Mouse (Mus musculus) B cell, adult 2 months (primary cell): ENCODE measurements at regions not wholly inside any gene's neighbourhood (a gene's known extent, or its start where the extent isn't known, plus 50 kb on each side); places are given as distances from the start of the nearest gene placed in this dataset.
A peak's percentile ranks its signal among the peaks of the same experiment; 100 is the strongest.
"Not testable (repeated sequence)": the region's sequence is repeated elsewhere in the genome, so short reads cannot be mapped to it uniquely, and the experiment has no call there.

Experiments used
- DNase-seq, 2 experiments: peaks; one replicate each; pipeline ENCODE4 v3.0.0; 2022

DNA sequence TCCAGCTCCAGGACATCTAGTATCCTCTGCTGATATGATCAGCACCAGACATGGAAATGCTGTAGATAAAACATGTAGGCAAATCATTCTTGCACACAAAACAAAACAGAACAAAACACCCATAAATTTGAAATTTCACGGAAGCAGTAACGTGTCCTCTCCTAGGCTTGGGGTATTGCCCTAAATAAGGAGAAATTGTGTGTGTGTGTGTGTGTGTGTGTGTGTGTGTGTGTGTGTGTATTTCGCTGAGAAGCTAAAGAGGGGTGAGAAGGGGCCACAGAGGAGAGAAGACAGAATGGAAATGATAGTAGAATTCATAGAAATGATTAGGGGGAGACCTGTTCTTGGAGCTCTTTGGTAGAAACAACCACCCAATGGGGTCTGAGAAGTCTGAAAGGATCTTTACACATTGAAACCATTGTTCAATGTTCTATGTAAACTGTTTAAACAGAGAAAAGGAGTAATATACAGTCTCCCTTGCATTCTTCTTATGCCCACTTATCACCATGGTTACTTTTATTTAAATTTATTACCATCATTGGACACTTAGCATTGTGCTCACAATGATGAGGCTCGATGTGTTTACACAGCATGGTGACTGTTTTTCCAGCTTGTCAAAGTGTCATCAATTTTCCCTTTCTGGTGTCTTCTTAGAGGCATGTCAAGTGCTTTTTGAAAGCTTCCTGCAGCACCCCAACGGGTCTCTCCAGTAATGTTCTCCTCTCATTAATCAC, 317.3 kb upstream of the 4933412E24Rik start:
- DNase-seq, result no peak

DNA sequence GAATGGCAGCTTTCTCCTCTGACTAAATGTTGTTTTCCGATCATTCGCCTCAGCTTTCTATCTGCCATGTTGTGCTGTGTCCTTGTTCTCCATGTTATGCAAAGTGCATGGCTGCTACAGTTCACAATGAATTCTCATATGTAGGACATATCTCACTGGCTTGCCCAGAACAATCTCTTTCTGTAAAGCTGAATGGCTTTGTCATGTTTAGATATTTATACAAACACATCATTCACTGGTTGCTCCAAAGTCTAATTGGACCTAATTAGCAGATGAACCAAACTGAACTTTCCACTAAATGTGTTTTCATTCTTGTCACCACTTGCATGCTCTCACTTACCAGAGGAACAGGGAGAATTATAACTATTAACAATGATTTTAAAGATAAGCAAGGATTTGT, 301.2 kb upstream of the 4933412E24Rik start:
- DNase-seq, result no peak

DNA sequence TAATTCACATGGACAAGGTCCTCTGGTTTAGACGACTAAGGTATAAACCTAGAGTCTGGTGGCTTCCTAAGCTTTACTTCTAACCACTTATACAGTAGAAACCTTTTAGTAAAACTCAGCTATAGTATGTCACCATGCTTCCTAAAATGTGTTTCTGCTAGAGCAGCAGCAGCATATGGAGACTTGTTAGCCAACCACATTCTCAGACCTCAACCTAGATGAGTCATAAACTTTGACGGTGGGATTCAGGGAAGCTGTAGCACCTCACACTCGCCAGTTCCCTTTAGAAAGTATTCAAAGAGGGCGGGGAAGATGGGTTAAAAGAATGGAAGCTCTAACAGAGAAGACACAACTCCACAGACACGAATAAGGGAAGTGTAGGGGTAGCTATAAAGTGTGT, 298.8 kb upstream of the 4933412E24Rik start:
- no peak for DNase-seq

DNA sequence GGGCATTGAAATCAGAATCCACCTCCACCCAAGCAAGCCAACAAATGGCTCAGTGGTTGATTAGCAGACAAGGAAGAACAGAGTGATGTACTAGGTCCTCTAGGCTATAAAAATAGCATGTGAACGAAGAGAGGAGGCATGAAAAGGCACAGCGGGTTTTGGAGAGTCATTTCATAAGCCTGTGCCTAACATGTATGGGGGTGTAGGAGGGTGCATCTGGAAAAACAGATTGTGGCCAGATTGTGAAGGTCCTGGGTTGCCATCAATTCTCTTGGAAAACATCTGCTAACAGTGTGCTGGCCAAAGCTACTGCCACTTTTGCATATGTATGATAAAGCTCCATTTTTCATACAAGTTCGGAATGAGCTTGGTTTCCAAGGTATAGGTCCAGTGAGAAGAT, 293.5 kb upstream of the 4933412E24Rik start:
- DNase-seq, result no peak

DNA sequence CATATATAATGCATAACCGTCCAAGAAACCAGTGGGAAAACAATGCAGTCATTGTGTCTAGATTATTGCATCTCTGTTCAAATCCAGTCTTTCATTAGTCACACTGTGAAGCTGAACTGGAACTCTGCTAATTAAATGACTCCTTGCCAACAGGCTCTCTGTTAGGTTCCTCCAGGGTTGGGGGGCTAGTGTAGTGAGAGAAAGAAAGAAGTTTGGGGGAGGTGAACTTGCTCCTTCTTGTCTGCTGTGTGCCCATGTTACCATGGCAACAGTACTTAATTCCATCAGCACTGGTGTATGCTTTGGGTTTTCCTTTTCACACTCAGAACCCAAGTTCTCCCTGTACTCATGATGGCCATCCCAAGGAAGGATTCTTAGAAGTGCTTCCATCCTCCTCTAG, 292.6 kb upstream of the 4933412E24Rik start:
- no peak for DNase-seq

DNA sequence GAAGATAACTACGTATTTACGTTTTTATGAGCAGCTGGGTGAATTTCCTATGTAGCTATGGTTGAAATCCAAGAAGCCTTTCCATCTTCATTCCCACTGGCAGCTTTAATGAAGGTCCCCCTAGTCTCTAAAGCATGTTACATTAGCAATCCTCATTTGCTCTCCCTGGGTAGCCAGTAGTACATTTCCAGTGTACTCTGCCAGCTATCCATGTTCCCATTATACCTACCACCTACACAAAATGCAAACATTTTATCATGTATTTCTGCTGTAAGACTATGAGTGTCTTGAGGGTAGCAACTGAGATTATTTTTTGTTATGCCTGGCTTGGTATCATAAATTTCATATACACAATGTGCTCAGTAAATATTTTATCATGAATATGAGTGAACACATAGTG, 291.7 kb upstream of the 4933412E24Rik start:
- DNase-seq, result no peak

DNA sequence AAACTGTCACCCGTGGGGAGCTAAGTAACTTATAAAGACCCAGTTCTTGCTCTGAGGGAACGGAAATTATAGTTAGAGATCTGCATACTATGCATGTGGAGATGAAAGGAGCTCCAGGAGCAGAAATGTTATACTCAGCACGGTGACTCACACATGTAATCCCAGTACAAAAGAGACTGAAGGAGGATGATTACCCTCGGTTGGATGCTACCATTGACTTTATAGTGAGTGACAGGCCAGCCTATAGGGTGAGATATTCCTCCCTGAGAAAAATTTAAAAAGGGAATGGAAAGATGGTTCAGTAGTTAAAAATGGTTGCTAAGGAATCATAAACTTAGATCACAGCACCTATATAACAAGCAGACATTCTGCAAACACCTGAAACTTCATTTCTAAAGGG, 287.1 kb upstream of the 4933412E24Rik start:
- no peak for DNase-seq

DNA sequence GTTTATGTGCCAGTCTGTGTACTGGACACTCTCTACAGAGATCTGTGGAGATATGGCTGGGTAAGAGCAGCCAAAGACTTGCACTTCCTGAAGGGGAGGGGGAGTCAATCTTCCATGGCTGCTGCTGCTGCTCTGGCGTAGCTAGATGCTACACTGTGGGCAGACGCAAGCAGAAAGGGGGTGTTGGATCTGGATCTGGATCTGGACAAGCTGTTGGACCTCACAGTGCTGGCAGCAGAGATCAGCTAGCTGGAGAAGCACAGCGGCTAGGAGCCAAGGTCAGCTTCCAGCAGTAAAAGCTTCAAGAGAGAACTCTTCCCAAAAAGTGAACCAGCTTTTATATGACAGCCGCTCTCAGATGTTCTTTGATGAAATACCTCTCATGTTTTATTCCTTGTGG, 285.5 kb upstream of the 4933412E24Rik start:
- DNase-seq, result no peak

DNA sequence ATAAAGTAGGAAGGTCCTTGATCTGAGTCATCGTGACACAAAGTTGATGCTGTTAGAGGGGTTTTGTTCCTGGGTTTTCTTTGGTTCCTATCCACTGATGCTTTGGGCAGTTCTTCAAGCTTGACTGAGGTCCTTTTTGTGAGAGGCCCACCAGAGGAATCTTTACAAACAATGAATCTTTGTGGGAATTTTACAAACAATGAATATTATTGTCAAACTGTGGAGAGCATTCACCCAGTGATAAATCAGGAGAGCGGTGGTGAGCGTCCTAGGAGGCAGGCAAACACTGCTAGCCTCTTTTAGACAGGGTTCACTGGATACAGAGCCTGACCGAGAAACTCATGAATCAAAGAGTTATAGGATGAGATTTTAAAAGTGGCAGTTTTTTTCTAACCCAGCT, 268.9 kb upstream of the 4933412E24Rik start:
- no peak for DNase-seq

DNA sequence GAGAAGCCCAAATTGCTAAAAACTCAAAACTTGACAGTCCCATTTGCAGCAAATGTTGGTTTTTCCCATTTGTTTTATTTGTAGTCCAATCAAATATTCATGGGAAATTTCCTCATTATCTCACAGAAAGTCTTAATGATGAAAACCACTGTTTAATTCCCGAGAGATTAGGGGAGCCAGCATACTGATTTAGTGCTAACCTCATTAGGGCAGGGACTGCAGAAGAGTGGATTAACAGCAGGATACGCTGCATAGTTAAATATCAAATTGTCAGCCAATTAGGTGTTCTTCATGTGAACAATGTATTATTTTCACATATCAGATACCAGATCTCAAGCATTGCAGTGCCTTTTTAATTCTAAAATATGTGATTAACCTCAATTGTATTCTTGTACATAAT, 264.0 kb upstream of the 4933412E24Rik start:
- DNase-seq, result no peak

DNA sequence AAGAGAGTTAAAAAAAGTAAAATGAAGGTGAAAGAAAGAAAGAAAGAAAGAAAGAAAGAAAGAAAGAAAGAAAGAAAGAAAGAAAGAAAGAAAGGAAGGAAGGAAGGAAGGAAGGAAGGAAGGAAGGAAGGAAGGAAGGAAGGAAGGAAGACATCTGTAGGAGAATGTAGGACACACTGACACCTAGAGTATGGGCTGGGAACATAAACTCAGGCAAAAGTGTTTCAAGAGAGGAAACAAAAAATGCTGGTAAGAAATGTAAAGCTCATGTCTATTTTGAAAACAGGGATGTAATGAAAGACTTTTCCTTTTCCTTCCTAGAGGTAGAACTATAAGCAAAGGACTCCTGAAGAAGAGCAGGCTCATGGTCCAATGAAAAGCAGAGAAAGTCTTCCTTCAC, 237.2 kb upstream of the 4933412E24Rik start:
- not testable (repeated sequence) for DNase-seq

DNA sequence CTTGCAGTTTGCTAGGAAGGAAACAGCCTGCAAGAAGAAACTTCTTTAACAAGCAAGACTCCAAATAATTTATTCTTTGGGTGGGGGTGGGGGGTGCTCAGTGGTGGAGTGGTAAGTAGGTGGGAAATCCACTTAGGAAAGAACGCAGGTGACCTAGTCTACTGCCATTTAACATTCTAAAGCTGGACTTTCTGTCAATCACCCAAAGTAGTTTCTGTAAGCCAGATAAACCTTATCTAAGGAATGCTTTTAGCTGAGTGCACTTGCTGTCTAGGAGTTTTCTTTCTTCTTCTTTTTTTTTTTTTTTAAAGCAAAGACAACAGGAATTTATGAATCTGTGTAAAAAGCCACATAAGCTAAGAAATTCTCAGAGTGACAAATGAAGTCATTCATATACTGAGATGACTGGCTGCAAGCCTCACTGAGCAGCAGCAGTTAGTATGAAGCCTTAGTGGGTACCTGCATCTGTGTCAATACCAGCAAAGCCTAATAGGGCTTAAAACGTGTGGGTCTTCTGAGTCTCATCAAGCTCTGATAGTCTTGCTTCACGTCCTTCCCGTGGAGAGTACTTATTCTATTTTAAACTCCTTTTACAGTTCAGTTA, 210.0 kb upstream of the 4933412E24Rik start:
- no peak for DNase-seq

DNA sequence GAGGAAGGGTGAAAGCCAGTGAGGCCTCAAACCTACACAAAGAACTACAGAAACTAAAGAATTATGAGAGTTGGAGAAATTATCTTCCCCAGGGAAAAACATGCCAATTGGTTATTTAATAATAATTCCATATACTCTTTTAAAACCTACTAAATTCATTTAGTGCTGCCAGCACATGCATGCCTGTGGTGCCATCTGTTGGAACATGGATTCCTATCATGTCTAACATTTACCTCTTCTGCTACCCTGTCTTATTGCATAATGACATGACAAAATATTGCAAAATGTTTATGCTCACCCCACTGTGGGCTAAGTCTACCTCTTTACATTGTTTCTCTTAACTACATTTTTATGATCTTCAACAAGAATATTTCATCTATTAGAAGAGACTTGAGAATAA, 178.7 kb upstream of the 4933412E24Rik start:
- DNase-seq, result peak in 1 of 2 experiments; percentile 2

DNA sequence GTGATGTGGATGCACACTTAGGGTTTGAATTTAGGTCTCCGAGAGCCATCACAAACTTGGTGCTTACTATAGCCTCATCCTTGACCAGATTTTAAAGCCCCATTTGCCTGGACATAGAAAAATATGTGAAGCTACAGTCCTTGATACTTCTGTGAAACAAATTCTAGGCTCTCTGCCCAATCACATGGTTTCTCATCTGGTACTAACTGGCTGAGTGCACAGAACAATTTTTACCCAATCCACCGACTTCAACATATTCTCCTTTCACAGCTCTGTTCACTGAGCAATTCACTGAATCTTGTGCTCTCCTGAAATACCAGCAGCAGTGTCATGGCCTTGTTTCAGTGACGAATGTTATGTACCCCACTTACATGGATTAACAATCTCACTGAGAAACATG, 176.7 kb upstream of the 4933412E24Rik start:
- no peak for DNase-seq

DNA sequence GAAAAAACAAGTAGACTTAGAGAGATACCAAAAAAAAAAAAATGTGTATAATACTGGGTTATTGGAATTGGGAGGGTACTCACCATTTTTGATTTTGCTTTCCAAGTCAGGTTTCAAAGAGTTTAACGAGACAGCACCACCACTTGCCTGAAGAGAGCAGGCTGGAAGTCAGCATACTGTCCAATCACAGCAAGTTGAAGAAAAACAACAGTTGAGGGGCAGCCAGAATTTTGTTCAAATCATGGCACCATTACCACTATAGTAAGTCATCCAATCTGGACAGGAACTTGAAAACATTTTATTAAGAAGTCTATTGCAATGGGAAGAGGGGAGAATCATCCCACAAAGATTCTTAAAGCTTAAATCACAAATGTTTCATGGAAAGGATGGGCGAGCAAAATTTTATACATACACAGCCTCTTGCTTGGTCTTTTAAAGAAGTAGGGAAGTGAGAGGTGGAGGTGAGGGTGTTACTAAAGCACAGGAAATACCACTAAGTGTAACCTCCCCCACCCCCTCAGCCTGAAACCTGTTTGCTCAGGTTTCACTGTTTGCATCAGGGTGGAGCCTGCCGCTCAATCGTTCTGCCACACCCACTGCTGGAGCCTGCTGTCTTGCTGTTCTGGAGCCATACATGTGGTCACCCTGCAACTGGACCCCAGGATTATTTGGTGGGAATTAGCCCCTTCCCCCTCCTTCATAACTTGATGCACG, 170.7 kb upstream of the 4933412E24Rik start:
- DNase-seq, result peak in 1 of 2 experiments; percentile 6

DNA sequence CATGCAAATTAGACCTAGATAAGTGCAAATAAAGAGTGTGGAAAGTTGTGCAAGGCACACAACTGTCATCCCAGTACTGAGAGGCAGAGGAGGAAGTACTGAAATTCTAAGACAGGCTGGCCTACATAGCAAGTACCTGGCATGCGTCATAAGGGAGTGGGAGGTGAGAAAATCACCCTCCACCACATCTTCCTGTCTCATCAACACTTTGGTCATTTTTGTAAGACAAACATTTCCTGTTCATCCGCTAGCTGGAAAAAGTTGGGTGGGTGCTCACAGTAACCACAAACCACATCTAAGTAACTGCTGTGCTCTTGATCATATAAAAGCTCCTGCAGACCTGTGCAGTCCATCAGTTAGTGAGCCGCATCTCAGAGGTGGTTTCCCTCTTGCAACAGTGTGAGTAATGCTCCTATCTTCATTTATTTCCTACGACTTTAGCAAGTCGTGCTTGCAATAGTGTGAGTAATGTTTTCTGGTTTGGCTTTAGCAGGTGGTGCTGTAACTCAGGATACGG, 125.2 kb upstream of the 4933412E24Rik start:
- peak; percentile 60 to 67 for DNase-seq

DNA sequence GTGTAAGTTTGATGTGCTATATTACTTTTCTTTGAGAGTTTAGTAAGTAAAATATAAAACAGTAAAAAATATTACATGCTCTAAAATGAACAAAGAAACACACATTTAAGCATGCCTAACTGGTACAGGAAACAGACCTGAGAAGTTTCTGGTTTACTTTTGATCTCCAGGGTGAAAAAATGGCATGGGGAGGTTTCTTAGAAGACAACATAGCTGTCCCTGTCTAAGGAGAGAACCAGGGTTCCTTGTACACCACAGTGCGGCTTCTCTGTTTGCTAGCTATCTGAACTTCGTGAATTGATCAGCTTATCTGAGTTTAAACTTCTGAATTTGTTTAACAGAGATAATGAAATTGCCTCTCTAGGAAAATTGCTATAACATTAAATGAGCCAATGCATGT, 120.3 kb upstream of the 4933412E24Rik start:
- no peak for DNase-seq

DNA sequence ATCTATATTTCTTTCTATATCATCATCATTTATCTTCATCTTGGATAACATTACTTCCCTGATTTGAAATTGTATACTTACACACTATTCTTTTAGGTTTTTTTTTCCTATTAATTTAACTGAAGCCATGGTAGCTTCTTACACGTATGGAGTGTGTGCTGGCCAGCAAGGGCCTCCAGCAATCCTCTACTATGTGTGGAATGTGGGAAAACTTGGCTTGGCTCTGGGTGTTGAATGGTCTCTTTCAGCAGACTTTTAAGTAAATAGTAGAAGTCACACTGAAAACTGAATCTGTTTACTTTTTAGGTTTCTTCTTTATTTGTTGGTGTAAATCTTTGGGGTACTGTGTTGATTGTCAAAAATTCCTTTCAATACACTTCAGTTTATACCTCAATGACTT, 118.1 kb upstream of the 4933412E24Rik start:
- no peak for DNase-seq

DNA sequence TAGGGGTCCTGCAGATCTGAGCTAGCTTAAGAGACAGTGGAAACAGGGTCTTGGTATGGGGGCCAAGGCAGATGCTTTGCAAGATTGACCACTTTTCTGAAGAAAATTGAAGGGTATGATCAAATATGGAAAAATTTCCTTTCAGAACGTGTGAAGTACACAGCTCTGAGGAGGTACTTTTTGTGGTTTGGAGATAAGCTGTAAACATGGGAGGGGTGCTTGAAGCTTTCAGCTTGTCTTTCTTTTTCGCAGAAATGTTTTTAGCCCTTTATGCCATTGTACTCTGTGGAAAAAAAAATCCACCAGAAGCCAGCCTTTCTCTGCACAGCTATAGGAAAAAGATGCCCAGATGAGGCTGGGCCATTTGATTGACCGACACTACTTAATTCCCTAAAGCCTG, 116.3 kb upstream of the 4933412E24Rik start:
- no peak for DNase-seq

DNA sequence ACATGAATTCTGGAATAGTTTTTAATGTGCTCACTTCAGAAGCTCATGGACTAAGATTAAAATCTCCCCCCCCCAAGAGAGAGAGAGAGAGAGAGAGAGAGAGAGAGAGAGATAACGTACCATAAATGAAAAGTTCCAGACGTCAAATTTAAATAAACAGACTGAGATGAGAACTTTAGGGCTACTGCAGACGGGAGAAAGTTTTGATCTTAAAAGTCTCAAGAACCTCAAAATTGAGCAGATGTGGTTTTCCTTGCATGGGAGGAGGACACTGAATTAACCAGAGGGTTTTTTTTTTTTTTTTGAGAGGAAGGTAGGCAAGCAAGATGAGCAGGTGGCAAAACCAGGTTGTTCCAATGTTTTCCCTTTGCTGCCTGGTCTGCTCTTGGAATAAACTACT, 108.0 kb upstream of the 4933412E24Rik start:
- DNase-seq, result no peak

DNA sequence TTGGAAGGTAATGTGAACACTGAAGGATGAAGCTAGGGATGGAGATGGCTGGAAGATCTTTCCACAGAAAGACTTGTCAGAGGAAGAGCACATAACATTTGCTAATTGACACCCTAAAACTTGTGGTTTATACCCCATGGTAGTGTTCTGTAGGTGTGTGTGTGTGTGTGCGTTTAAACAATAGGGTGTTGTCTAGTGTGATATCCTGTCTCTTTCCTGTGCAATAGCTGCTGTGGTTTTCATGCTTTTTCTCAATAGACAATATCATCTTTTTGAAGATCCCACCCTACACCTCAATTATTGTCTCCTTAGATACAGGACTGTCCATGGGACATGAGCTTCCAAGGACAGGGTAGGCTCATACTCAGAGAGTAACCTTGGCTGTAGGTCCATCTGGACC, 103.5 kb upstream of the 4933412E24Rik start:
- DNase-seq, result no peak

DNA sequence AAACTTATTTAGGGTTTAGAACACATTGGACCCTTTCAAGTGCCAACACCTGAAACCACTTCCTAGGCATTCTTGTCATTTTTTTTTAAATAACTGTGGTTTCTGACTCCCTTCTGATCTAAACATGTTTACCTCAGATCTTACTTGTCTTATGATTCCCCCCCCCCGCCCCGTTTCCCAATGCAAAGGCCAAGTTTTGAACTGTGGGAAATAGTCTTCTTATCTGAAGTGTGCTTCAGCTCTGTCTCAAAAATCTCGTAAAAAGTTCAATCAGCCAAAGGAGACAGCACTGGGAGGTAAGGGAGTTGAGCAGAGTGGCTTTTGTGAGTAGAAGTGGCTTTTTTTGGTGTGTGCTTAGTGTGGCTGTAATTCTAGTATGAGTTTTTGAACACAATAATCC, 95.5 kb upstream of the 4933412E24Rik start:
- no peak for DNase-seq

DNA sequence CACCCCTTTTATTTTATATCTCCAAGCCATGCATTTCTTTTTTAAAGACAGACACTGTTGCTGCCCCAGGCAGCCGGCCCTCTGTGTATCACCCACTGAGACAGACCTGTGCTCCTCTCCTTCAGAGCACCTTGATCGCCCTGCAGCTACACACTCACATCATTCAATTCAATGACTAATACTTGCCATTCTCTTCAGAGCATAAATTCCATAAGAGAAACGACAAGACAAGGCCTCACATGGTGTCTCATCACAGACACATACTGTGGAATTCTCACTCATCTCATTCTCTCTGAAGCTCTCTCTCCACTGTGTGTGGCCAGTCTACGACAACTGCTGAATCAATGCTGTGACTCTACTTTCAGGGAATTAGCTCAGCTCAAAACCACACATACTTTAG, 94.6 kb upstream of the 4933412E24Rik start:
- DNase-seq, result no peak

DNA sequence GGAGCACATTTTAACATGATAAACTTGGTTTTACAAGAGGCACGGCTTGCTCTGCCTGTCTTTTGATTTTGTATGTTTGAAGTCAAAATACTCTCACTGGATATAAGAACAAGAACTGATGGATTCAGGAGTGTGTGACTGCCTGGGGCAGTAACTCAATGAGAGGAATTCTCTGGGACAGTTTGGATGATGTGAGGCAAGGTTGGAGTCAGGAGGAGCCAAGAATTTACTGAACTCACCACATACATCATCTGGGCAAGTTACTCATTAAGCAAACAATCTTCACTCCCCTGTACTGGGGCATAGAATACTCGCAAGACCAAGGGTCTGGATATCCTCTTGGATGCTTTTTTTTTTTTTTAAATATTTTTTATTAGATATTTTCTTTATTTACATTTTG, 87.7 kb upstream of the 4933412E24Rik start:
- no peak for DNase-seq
